Mouse (Mus musculus) thymus, postnatal 0 days (tissue): ENCODE measurements around the gene Olfr67. TPM values are rescaled to one million over a fixed set of nuclear protein-coding genes. Genes with fewer than 3 reads are reported as not detected.
"Not testable (repeated sequence)": the region's sequence is repeated elsewhere in the genome, so short reads cannot be mapped to it uniquely, and the experiment has no call there.

ENCODE experiments used
- DNase-seq: peaks from one replicate; pipeline ENCODE4 v3.0.0-alpha.2; 2015; ENCODE audit warnings: low spot score
- polyA plus RNA-seq: library from polyadenylated mRNA; unstranded; fragments of >200 nt; fragmentation: Nextera tagmentation; extraction: Ambion mirVana; gene quantifications from 2 replicates; pipeline ENCODE4 v1.2.1, GENCODE M21; 2015

Gene Olfr67
- not detected in 2 replicates for polyA plus RNA-seq

DNA sequence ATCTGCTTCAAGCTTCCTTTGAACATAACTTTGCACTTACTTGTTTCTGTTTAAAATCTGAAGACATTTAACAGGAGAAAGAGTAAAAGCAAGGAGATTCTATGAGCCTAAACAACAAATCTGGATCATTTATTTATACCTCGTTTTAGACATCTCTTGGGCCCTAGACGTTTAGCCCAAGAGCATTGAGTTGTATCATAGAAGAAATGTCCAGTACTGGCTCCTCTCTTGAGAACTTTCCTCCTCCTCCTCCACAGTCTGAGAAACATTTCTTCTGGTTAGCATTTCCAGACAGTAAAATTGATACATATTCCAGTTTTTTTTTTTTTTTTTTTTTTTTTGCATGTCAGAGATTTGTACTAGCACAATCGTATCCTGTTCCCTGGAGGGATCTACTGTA lies at the start of gene Olfr67:
TSS of gene Olfr67 (minus strand) at position 101 of the 400 bp plus-strand sequence.
- DNase-seq: no peak

DNA sequence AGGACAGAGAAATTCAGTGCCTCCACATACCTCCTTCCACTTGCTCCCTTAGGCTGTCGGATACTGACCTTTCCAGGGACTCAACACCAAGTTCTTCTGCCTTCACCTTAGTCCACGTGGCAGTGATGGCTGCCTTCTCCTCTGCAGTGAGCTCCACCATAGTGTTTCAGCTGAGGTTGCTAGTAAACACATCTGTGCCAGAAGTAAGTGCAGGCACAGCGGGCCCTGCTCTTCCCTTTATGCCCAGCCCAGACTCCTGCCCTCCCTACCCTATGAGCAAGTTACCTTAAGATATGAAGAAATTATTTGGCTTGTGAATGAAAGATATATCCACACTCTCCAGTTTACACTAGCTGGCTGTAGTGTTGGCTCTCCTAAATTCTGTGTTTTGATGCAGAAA lies 48.6 kb upstream of the Olfr67 start, which contains the start of gene Hbb-bh2:
TSS of gene Hbb-bh2 (minus strand) at position 253 of the 400 bp plus-strand sequence.
- DNase-seq: no peak

GRCm38 (mm10) chr7:103827808-103828207 lies 36.2 kb upstream of the Olfr67 start, which contains the start of gene Hbb-bs:
Hbb-bs (minus strand) TSS chr7:103828096.
- no peak for DNase-seq

GRCm38 (mm10) chr7:103827139-103827538 lies 35.5 kb upstream of the Olfr67 start:
- not testable (repeated sequence) for DNase-seq

DNA sequence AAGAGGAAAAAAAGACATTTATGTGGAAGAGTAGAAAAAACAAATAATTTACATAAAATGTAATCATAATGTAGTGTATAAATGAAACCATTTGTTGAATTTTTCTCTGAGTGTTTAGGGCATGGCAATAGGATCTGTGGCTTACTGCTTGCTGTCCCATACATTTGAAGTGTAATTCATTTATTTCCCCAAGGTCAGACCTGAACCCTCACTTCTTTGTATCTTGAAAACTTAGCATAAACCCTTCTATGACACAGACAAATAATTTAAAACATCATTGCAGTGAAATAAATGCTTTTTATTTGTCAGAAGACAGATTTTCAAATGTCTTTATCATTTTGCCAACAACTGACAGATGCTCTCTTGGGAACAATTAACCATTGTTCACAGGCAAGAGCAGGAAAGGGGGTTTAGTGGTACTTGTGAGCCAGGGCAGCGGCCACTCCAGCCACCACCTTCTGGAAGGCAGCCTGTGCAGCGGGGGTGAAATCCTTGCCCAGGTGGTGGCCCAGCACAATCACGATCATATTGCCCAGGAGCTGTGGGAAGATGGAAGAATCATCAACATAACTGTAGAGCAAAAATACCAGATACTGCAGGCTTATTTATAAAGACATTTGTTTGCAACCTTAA lies 34.8 kb upstream of the Olfr67 start:
- DNase-seq: no peak

DNA sequence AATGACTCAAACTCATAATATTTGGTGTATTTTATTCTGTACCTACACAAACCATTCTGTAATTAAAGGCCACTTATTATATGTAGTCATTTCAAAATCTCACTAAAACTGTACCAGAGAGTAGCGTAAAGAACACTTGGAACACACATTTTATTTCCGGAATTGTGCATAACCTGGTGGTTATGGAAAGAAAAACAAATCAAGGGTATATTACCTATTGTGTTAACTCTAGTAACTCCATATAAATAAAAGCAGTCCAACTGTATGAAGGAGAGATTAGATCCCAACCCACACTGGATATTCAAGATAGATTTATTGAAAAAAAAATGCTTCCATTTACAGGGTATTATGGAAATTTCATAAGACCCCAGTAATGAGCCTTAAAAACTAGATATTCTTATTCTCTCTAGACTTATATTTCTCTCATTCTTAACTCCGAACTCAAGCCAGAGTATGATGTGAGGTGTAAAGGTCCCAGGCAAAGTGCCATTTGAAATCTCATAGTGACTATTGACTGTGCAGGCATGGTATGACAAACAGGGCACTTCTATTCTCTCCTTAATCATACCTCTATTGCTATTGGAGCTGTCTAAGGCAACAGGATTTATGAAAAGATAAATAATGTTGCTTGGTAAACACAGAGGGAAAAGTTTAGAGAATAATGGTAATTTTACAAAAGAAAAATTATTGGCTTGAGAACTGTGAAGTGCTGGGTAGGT lies 34.1 kb upstream of the Olfr67 start:
- no peak for DNase-seq

DNA sequence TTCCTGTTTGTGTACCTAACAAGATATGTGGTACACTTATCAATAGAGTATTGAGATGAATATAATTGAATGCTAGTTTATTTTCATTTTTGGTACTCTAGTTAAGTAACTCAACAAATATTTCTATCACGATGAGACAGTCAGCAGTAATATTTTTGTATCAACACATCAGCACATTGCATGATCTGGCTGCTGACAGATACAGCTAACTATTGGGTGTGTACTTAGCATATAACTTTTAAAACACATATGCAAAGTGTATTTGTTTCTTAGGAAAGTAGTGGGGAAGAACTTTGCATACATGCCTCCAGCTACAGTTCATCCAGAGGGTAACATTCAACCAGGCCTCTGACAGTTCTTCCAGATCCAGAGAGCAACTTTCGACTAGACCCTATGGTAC lies 33.0 kb upstream of the Olfr67 start:
- no peak for DNase-seq

DNA sequence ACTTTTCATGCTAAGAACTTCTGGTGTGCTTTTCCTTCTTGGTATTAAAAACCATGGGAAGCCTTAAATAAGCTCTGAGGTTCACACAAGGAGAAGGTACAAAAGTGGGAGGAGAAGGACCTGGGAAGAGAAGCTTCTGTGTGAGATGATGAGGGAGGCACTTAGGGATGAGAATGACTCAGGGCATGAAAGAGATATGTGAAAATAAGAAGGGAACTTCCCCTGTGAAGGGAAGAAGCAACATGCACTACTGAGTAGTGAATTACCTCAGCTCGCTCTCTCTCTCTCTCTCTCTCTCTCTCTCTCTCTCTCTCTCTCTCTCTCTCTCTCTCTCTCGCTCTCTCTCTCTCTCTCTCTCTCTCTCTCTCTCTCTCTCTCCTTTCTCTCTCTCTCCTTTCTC lies 23.5 kb upstream of the Olfr67 start:
- DNase-seq: not testable (repeated sequence)

- no peak for DNase-seq
These were observed 22.1 kb upstream of the Olfr67 start, which contains the start of gene Hbb-bt for GRCm38 (mm10) chr7:103813766-103814165. Hbb-bt (minus strand) TSS chr7:103813996.

GRCm38 (mm10) chr7:103813152-103813551 lies 21.5 kb upstream of the Olfr67 start:
- DNase-seq: not testable (repeated sequence)

- no peak for DNase-seq
These were observed 20.6 kb upstream of the Olfr67 start for GRCm38 (mm10) chr7:103812174-103812573.

- no peak for DNase-seq
These were observed 19.7 kb upstream of the Olfr67 start for GRCm38 (mm10) chr7:103811223-103811845.

GRCm38 (mm10) chr7:103810746-103811145 lies 19.1 kb upstream of the Olfr67 start:
- DNase-seq: no peak

- DNase-seq: no peak
These were observed 18.7 kb upstream of the Olfr67 start for GRCm38 (mm10) chr7:103810296-103810695.

DNA sequence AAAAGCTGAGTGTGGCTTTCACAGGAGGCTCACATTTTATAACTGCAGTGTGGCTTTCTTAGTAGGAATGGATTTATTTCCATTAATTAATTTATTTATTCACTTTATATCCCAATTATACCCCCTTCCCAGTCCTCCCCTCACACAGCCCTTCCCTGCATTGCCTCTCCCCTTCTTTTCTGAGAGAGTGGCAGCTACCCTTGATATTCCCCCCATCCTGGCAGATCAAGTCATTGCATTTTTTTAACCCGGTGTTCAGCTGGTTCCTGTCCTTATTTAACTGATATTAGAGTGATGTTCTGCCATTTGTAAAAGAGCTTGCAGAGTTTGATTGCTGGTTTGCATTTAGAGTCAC lies 18.2 kb upstream of the Olfr67 start:
- DNase-seq: no peak

DNA sequence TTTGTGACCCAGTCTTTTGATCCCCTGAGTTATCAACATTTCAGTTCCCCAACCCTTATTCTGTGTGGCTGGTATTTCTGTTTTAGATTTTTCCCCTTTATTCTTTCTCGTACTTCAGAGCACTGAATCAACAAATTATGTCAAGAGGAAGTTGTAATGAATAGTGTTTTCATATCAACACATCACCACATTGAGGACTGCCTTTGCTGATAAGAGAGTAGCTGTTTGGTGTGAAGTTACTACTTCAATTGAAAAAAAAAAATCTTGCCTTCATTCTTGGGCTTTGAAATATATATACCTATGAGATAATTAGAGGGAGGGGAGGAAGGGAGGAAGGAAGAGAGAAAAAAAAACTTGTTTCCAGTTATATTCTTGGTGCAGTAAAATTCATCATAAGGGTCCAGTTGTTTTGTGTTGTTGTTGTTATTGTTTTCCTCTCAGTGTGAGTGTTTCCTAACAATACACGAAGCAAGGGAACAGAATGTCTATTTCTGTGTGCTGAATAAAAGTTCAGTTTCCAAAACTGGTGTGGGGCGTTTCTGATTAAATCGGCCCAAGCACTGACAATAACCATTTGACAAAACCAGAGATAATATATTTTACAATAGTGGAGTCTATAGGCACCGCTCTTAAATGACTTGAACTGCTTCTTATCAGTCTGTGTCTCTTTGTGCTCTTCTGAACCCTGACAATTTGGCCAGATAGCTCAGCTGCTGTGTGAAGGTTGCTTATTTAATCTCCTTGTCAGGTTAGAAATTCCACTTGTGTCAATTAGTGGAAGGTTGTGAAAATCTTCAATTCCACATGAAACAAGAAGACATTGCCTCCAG lies 17.6 kb upstream of the Olfr67 start:
- no peak for DNase-seq

GRCm38 (mm10) chr7:103808120-103808519 lies 16.5 kb upstream of the Olfr67 start:
- DNase-seq: not testable (repeated sequence)

- peak; percentile 44 for DNase-seq
These were observed 15.2 kb upstream of the Olfr67 start for GRCm38 (mm10) chr7:103806856-103807255.

GRCm38 (mm10) chr7:103792669-103793388 lies 1.2 kb upstream of the Olfr67 start:
- DNase-seq: peak; percentile 9

- no peak for DNase-seq
These were observed 12.0 kb downstream of the Olfr67 start, which contains the start of gene Olfr68 for GRCm38 (mm10) chr7:103779598-103779997. Olfr68 (minus strand) TSS chr7:103779698.

DNA sequence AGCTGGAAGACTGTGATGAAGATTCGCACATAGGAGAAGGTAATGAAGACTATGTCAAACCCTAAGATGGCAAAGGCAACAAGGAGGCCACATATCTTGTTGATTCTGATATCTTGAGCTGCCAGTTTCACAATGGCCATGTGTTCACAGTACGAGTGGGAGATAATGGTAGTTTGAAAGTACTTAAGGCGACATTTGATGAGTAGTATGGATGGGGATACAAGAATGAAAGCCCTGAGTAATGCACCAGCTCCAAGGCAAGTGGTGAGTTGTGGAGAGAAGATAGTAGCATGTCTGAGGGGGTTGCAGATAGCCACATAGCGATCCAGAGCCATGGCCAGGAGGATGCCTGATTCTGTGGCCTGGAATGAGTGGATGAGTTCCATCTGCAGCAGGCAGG lies 14.0 kb downstream of the Olfr67 start:
- not testable (repeated sequence) for DNase-seq
